Mouse (Mus musculus) G1E (cell line): Measurements from ENCODE around the gene Col19a1. TPM values are rescaled to one million over a fixed set of nuclear protein-coding genes. Genes with fewer than 3 reads are reported as not detected.

ENCODE experiments used
- ATAC-seq: 2 replicates; pipeline ENCODE4 v1.8.0; 2016; ENCODE audit warnings: mild to moderate bottlenecking; ENCODE audit not compliant: insufficient number of reproducible peaks, poor library complexity, low FRiP score, severe bottlenecking; ENCODE audit errors: extremely low read depth
- DNase-seq: peaks from one replicate; pipeline ENCODE4 v3.0.0; 2012; ENCODE audit warnings: low spot score
- H3K27me3 ChIP-seq: 2 replicates; pipeline ENCODE4 v1.6.1; 2012; ENCODE audit warnings: mild to moderate bottlenecking, low read length, inconsistent platforms; ENCODE audit not compliant: insufficient read depth
- H3K36me3 ChIP-seq: replicated peaks from 2 replicates; pipeline ENCODE3; 2012; ENCODE audit warnings: mild to moderate bottlenecking, inconsistent platforms
- H3K4me1 ChIP-seq: 2 replicates; pipeline ENCODE4 v1.6.1; 2012; ENCODE audit warnings: low read depth, low read length, inconsistent platforms, mixed read lengths; ENCODE audit not compliant: insufficient read depth
- H3K4me3 ChIP-seq: 2 replicates; pipeline ENCODE4 v1.5.1; 2012; ENCODE audit warnings: low read depth, mild to moderate bottlenecking, inconsistent platforms, low read length, moderate library complexity, mixed read lengths
- H3K9me3 ChIP-seq: replicated peaks from 2 replicates; pipeline ENCODE4 v1.6.1; 2012; ENCODE audit warnings: inconsistent platforms
- CTCF ChIP-seq: IDR thresholded peaks from 2 replicates; pipeline ENCODE4 v1.5.1; 2012; ENCODE audit warnings: low read depth, low read length, inconsistent platforms, mixed read lengths
- GATA1 ChIP-seq: IDR thresholded peaks from 2 replicates; pipeline ENCODE4 v1.6.1; 2012; ENCODE audit warnings: borderline replicate concordance, low read length, inconsistent platforms, mixed read lengths
- GATA2 ChIP-seq: IDR thresholded peaks from 2 replicates; pipeline ENCODE4 v1.6.1; 2012; ENCODE audit warnings: low read depth, low read length, inconsistent platforms, borderline replicate concordance
- POLR2AphosphoS5 ChIP-seq: IDR thresholded peaks from 2 replicates; pipeline ENCODE4 v1.6.1; 2012; ENCODE audit warnings: low read depth, low read length, inconsistent platforms; ENCODE audit not compliant: insufficient replicate concordance
- TAL1 ChIP-seq: conservative IDR thresholded peaks from 2 replicates; pipeline ENCODE4 v1.6.1; 2012; ENCODE audit warnings: low read depth, low read length, inconsistent platforms, mixed read lengths
- polyA plus RNA-seq: library from polyadenylated mRNA; stranded (reverse); fragments of >175 nt; gene quantifications from 2 replicates; pipeline ENCODE4 v1.2.3, GENCODE M21; 2012
- total RNA-seq, 2 experiments: library from RNA; stranded (forward) in 1 of 2; stranded (reverse) in 1 of 2; fragments of 200-1000 nt in 1 of 2; fragments of >200 nt in 1 of 2; fragmentation: Nextera tagmentation in 1 of 2; gene quantifications; 2 replicates each; pipeline ENCODE4 v1.2.3; 2014 to 2017

The Col19a1 gene
- total and polyA plus RNA-seq, 3 experiments = 0.22 TPM; not detected in 2

DNA sequence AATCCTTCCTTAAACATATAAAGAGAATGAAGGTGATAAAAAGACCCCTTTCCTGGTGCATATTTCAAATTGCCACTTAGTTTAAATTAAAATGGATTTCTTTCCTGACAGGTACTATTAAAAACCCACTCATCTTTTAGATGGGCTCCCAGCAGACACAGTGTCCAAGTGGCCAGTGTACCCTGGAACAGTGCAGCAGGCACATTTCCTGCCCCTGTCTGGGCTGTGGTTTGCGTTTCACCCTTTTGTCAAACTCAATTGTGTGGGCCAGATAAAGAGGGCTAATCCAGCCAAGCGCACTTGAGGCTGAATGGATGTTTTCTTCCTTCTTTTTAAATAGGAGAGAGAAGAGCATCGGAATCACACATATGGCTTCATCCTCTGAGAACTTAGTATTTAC lies 320.2 kb downstream of the Col19a1 start:
- H3K27me3 ChIP-seq = no peaks in the 10 kb centered on the region
- ATAC-seq (no peak), DNase-seq (no peak)
- H3K36me3 ChIP-seq = no peaks in the 10 kb centered on the region
- TF ChIP-seq TAL1 = no peak
- no peak for TF ChIP-seq POLR2AphosphoS5
- TF ChIP-seq GATA2 = no peak
- TF ChIP-seq CTCF = no peak
- no peak for TF ChIP-seq GATA1
- no peaks in the 10 kb centered on the region for H3K4me1 ChIP-seq
- no peaks in the 10 kb centered on the region for H3K9me3 ChIP-seq
- H3K4me3 ChIP-seq = no peak overlapping the region

DNA sequence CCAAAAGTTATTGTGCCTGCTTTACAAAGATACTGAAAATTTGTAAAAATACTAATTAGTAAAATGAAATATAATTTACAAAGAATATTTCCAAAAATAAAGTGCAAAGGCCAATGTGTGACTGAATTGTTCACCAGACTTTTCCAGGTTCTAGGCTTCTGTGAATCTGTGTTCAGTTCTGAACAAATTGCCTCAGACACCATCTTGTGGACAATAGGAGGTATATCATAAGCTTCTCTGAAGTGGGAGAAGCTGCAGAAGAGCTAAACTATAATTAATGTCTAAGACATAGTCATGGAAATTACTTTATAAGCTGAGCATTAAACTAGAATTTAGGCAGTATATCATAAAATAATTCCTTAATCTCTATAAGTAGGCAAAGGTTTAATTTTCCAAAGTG lies 326.1 kb downstream of the Col19a1 start:
- Histone ChIP-seq H3K4me3 (no peak overlapping the region), H3K9me3 (no peaks in the 10 kb centered on the region), H3K4me1 (no peaks in the 10 kb centered on the region), H3K27me3 (no peaks in the 10 kb centered on the region), H3K36me3 (no peaks in the 10 kb centered on the region)
- ATAC-seq = no peak
- TF ChIP-seq GATA1 = no peak
- no peak for DNase-seq

DNA sequence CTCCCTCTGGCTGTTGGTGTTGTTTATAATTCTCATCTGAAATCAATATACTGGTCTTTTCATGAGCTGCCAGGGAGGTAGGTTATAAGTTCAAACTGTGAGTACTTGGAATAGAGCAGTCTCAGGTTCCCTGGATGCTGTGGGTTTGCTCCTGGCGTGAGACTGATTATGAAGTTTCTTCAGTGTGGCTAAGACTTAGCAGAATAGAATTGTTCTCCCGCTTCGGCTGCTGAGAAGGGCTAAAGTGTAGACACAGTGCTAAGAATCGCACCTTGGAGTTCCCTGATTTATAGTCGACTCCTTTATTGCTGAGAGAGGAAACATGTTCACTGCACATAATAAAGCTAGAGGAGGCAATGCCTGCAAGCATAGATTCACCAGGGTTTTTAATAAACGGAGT lies 327.9 kb downstream of the Col19a1 start:
- Histone ChIP-seq H3K9me3 (no peaks in the 10 kb centered on the region), H3K4me3 (no peak overlapping the region), H3K4me1 (no peaks in the 10 kb centered on the region), H3K27me3 (no peaks in the 10 kb centered on the region), H3K36me3 (no peaks in the 10 kb centered on the region)
- DNase-seq (no peak), ATAC-seq (no peak)
- TF ChIP-seq POLR2AphosphoS5 = no peak
- TF ChIP-seq TAL1 = no peak
- no peak for TF ChIP-seq CTCF
- no peak for TF ChIP-seq GATA1
- TF ChIP-seq GATA2 = no peak

DNA sequence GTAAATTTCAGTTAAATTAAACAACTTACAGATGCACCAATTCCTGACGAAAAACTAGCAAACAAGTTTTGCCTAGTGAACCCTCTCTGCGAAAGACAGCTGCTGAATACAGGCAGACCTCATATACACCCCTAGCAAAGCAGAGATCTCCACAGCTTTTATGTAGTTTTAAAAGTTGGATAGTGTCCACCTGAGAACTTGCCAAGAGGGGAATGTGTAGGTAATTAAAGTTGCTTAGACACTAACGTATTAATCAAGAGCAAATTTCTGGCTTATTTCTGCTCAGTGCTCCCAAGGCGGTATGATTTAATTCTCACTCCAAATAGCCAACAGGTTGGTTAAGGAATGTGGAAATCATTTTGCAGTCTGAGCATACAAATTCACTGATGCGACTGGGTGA lies 329.3 kb downstream of the Col19a1 start:
- no peak for ATAC-seq
- no peaks in the 10 kb centered on the region for H3K4me1 ChIP-seq
- no peak for DNase-seq

DNA sequence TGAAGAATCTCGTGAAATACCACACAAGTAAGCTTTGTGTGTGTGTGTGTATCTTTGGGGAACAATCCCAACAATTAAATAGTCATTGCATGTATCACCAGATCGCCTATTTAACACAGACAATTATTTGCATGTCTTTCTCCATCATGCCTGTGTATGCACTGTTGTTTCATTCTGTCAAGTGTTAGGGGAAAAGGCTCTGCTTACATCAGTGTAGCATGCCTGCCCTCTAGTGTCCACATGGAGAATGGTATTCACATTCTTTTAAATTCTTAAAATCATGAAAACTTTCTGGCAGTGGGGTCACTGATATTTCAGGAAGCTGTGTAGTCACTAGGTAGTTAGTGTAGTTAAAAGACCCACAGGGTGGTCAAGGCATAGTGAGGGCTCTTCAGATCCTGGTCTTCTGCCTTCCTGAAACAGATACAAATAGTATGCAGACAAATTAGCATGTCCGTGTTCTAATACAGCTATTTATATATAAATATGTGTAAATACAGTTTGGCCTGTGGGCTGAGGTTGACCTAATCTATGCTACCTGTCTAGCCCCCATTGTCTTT lies 338.1 kb downstream of the Col19a1 start:
- ATAC-seq (no peak; the same call in 1 of the 2 replicates), DNase-seq (peak; percentile 7)
- H3K4me1 ChIP-seq = no peaks in the 10 kb centered on the region
- H3K9me3 ChIP-seq = no peaks in the 10 kb centered on the region
- TF ChIP-seq POLR2AphosphoS5 (no peak), GATA1 (no peak), GATA2 (no peak), TAL1 (no peak), CTCF (peak; percentile 67)
- H3K4me3 ChIP-seq = no peak overlapping the region
- H3K36me3 ChIP-seq = no peaks in the 10 kb centered on the region
- H3K27me3 ChIP-seq = peaks cover 2% of the 10 kb centered on the region; the same call in 1 of the 2 replicates

More for the DNA sequence above, 329.3 kb downstream of the Col19a1 start:
- Histone ChIP-seq H3K36me3 (no peaks in the 10 kb centered on the region), H3K9me3 (no peaks in the 10 kb centered on the region), H3K27me3 (no peaks in the 10 kb centered on the region), H3K4me3 (no peak overlapping the region)
- TF ChIP-seq TAL1 = no peak
- TF ChIP-seq CTCF = no peak
- no peak for TF ChIP-seq POLR2AphosphoS5
- TF ChIP-seq GATA2 = no peak
- no peak for TF ChIP-seq GATA1

DNA sequence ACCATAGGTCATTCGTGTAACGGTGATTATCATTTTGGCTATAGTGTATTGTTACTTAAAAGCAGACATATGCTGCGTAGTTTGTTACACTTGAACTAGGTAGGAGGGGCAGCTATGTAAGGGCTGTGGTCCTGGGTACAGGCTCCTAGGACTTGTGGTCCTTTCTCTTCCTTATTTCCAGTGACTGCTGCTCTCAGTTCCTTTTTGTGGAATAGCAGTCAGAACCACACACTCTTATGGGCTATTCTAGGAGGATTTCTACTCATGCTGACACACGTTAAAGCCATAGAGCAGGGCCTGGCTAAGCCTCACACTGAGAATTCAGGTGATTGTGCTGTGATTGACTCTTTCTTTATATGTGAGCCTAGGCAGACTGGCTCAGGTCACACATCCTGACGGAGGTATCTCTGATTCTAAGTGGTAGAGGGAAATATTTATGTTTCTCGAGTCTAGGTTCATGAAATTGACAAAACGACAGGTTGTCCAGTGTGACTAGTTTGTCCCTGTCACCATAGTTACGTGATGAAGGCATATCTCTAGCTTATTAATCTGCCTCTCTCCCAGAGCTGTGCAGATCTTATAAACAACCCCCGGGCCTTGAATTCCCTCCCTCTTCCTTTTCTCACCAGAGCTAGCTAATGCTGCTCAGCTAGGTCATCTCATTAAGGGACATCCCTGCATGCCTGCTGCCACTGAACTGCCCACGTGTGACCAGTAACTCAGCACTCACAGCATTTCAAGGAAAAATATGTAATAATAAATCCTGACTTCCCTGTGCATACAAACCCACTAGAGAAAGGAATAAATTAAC lies 338.8 kb downstream of the Col19a1 start:
- no peak for TF ChIP-seq TAL1
- no peak for TF ChIP-seq CTCF
- no peak for TF ChIP-seq GATA2
- TF ChIP-seq POLR2AphosphoS5 = no peak
- no peak for TF ChIP-seq GATA1
- Histone ChIP-seq H3K27me3 (peaks cover 2% of the 10 kb centered on the region; the same call in 1 of the 2 replicates), H3K9me3 (no peaks in the 10 kb centered on the region), H3K4me3 (no peak overlapping the region), H3K4me1 (no peaks in the 10 kb centered on the region), H3K36me3 (no peaks in the 10 kb centered on the region)
- no peak for ATAC-seq
- DNase-seq = no peak
